ENCODE assay signal across 30 mouse cellular contexts in genomic region chr3:18932983-18933726, GRCm38 (mm10).
A peak's percentile ranks its signal among the peaks of the same experiment; 100 is the strongest.
DNase-seq lines count a peak whose midpoint lies in the region; ATAC-seq and TF ChIP-seq lines count a peak whose summit lies in the region.
"Had no signal": no experiment of that assay in that cellular context is flagged by ENCODE, and none has a peak within 500 bp of the region (broad histone marks: within the 10 kb centered on the region; RNA-seq: fewer than 3 reads in every experiment).

No protein-coding gene starts in this region.

- peak; percentile 66 for ATAC-seq in frontal cortex, adult (ENCODE audit: low TSS enrichment)
- 0 out of 2 replicates have a peak, but pooled peaks have one; percentile 9 for ATAC-seq in midbrain, embryonic 15.5 days (replicated peaks)
- no peak for ATAC-seq in midbrain, embryonic 16.5 days
- ATAC-seq in forebrain, postnatal 0 days = peak; percentile 82
- ATAC-seq: activated CD4-positive, CD25-positive, alpha-beta regulatory T cell, adult 4 months; intestine, embryonic 16.5 days had no signal

- H3K27me3 ChIP-seq in midbrain, embryonic 15.5 days (replicated peaks) = no peaks in the 10 kb centered on the region
- no peaks in the 10 kb centered on the region for H3K27me3 ChIP-seq in midbrain, embryonic 16.5 days (ENCODE audit: control insufficient read depth, insufficient read depth, low read depth, low read length)
- H3K27me3 ChIP-seq in forebrain, postnatal 0 days (ENCODE audit: insufficient read depth, low read length) = no peaks in the 10 kb centered on the region
- H3K27me3 ChIP-seq in embryonic facial prominence, embryonic 10.5 days (replicated peaks; ENCODE audit: low read depth, poor library complexity, severe bottlenecking) = no peaks in the 10 kb centered on the region
- H3K27me3 ChIP-seq: heart, embryonic 12.5 days; hindbrain, embryonic 12.5 days; liver, embryonic 15.5 days; lung, embryonic 15.5 days had no signal

- no peak for DNase-seq in frontal cortex, postnatal 10 days (ENCODE audit: low spot score in 2 of 2)
- peak; percentile 55 for DNase-seq in forebrain, postnatal 0 days
- no peak for DNase-seq in embryonic facial prominence, embryonic 10.5 days (ENCODE audit: low spot score)
- DNase-seq in adrenal gland, postnatal 25 days = no peak
- DNase-seq: adrenal gland, postnatal 10 days; cerebellum, adult 11 months; cerebellum, postnatal 36 days; embryo, embryonic 11 days; gastrocnemius, postnatal 14 days; heart, adult 11 months; heart, postnatal 10 days; kidney, adult 9 months; kidney, postnatal 14 days; liver; lung, postnatal 4 days; midbrain, embryonic 14.5 days; right cerebral cortex, adult 18-20 months; right cerebral cortex, postnatal 4 days; thymus, postnatal 14 days had no signal

- H3K4me2 ChIP-seq in midbrain, embryonic 15.5 days = no peak overlapping the region
- H3K4me2 ChIP-seq in midbrain, embryonic 16.5 days (ENCODE audit: low read length) = no peak overlapping the region
- no peak overlapping the region for H3K4me2 ChIP-seq in forebrain, postnatal 0 days (ENCODE audit: low read depth)
- H3K4me2 ChIP-seq: heart, embryonic 12.5 days; hindbrain, embryonic 12.5 days; liver, embryonic 15.5 days; lung, embryonic 15.5 days had no signal

- H3K4me3 ChIP-seq in midbrain, embryonic 15.5 days = no peak overlapping the region
- H3K4me3 ChIP-seq in midbrain, embryonic 16.5 days (ENCODE audit: low read depth, low read length) = no peak overlapping the region
- H3K4me3 ChIP-seq in forebrain, postnatal 0 days (ENCODE audit: low read depth, low read length) = no peak overlapping the region
- no peak overlapping the region for H3K4me3 ChIP-seq in embryonic facial prominence, embryonic 10.5 days
- H3K4me3 ChIP-seq: heart, embryonic 12.5 days; hindbrain, embryonic 12.5 days; limb, embryonic 10.5 days; liver, embryonic 15.5 days; lung, embryonic 15.5 days; myocyte had no signal

- no peaks in the 10 kb centered on the region for H3K9me3 ChIP-seq in midbrain, embryonic 15.5 days
- H3K9me3 ChIP-seq in midbrain, embryonic 16.5 days (replicated peaks; ENCODE audit: control insufficient read depth, low read length, poor library complexity, severe bottlenecking) = no peaks in the 10 kb centered on the region
- no peaks in the 10 kb centered on the region for H3K9me3 ChIP-seq in forebrain, postnatal 0 days (ENCODE audit: low read length)
- H3K9me3 ChIP-seq in embryonic facial prominence, embryonic 10.5 days = no peaks in the 10 kb centered on the region
- H3K9me3 ChIP-seq: heart, embryonic 12.5 days; hindbrain, embryonic 12.5 days; limb, embryonic 10.5 days; liver, embryonic 15.5 days; lung, embryonic 15.5 days had no signal

- TF ChIP-seq CTCF in forebrain, postnatal 0 days (IDR thresholded peaks at IDR 0.05; ENCODE audit: low read depth) = no peak

- no peak overlapping the region for H3K9ac ChIP-seq in midbrain, embryonic 15.5 days
- no peak overlapping the region for H3K9ac ChIP-seq in midbrain, embryonic 16.5 days (ENCODE audit: low read depth, low read length)
- H3K9ac ChIP-seq in forebrain, postnatal 0 days = no peak overlapping the region
- H3K9ac ChIP-seq: heart, embryonic 12.5 days; hindbrain, embryonic 12.5 days; liver, embryonic 15.5 days; lung, embryonic 15.5 days had no signal

- H3K4me1 ChIP-seq in midbrain, embryonic 15.5 days = peaks cover 12% of the 10 kb centered on the region; the same call in 1 of the 2 replicates
- H3K4me1 ChIP-seq in midbrain, embryonic 16.5 days (ENCODE audit: control insufficient read depth, insufficient read depth, low read length) = no peaks in the 10 kb centered on the region; the same call in 1 of the 2 replicates
- no peaks in the 10 kb centered on the region; the same call in 1 of the 2 replicates for H3K4me1 ChIP-seq in forebrain, postnatal 0 days (ENCODE audit: insufficient read depth)
- H3K4me1 ChIP-seq in embryonic facial prominence, embryonic 10.5 days = peaks cover 5% of the 10 kb centered on the region; the same call in 1 of the 2 replicates
- H3K4me1 ChIP-seq: heart, embryonic 12.5 days; limb, embryonic 10.5 days; liver, embryonic 15.5 days; lung, embryonic 15.5 days had no signal

- 54% methylated on average over 13 of the region's 13 CpGs for WGBS in midbrain, embryonic 15.5 days
- 52% methylated on average over 13 of the region's 13 CpGs for WGBS in midbrain, embryonic 16.5 days
- WGBS in forebrain, postnatal 0 days = 38% methylated on average over 13 of the region's 13 CpGs
- 77% methylated on average over 13 of the region's 13 CpGs for WGBS in embryonic facial prominence, embryonic 10.5 days

- no peaks in the 10 kb centered on the region for H3K36me3 ChIP-seq in midbrain, embryonic 15.5 days (replicated peaks)
- no peaks in the 10 kb centered on the region for H3K36me3 ChIP-seq in midbrain, embryonic 16.5 days (ENCODE audit: control insufficient read depth, insufficient read depth, low read length)
- H3K36me3 ChIP-seq in forebrain, postnatal 0 days (ENCODE audit: insufficient read depth) = no peaks in the 10 kb centered on the region
- H3K36me3 ChIP-seq in embryonic facial prominence, embryonic 10.5 days (replicated peaks) = no peaks in the 10 kb centered on the region
- H3K36me3 ChIP-seq: heart, embryonic 12.5 days; hindbrain, embryonic 12.5 days; limb, embryonic 10.5 days; liver, embryonic 15.5 days; lung, embryonic 15.5 days had no signal

- no peak overlapping the region for H3K27ac ChIP-seq in midbrain, embryonic 15.5 days
- H3K27ac ChIP-seq in midbrain, embryonic 16.5 days (ENCODE audit: low read length) = no peak overlapping the region
- peak overlapping the region; percentile 78 for H3K27ac ChIP-seq in forebrain, postnatal 0 days (ENCODE audit: low read depth, low read length)
- no peak overlapping the region for H3K27ac ChIP-seq in embryonic facial prominence, embryonic 10.5 days (replicated peaks)
- H3K27ac ChIP-seq: hindbrain, embryonic 12.5 days; limb, embryonic 10.5 days; liver, embryonic 15.5 days; lung, embryonic 15.5 days had no signal
